Mouse (Mus musculus) adrenal gland, postnatal 4 days (tissue): ENCODE measurements around the gene Klk12. TPM values are rescaled to one million over a fixed set of nuclear protein-coding genes. Genes with fewer than 3 reads are reported as not detected.

ENCODE experiments used
- DNase-seq, 2 experiments: peaks; one replicate each; pipeline ENCODE4 v3.0.0; 2021 to 2022; ENCODE audit warnings: low spot score in 2 of 2, mixed read lengths in 2 of 2
- total RNA-seq, 2 experiments: library from RNA; stranded (reverse); gene quantifications; 2 replicates each; pipeline ENCODE4 v1.2.3; 2021

Gene Klk12
- total RNA-seq, 2 experiments from 2014 or later: not detected

- DNase-seq: no peak
Measured at GRCm38 (mm10) chr7:43791591-43791990, 22.9 kb downstream of the Klk12 start, which contains the start of gene Klk9. Gene Klk9, plus strand, starts transcription at chr7:43791891.

- no peak for DNase-seq
Measured at GRCm38 (mm10) chr7:43796355-43796754, 27.7 kb downstream of the Klk12 start.

- DNase-seq: no peak
Measured at GRCm38 (mm10) chr7:43797333-43797769, 28.7 kb downstream of the Klk12 start, which contains the start of gene Klk8. Gene Klk8, plus strand, starts transcription at chr7:43797577.

- DNase-seq: no peak
Measured at GRCm38 (mm10) chr7:43797844-43798462, 29.3 kb downstream of the Klk12 start.

GRCm38 (mm10) chr7:43799876-43800275 is 31.2 kb downstream of the Klk12 start:
- DNase-seq: no peak

GRCm38 (mm10) chr7:43810994-43811393 is 42.3 kb downstream of the Klk12 start, which contains the start of gene Klk7:
Gene Klk7, plus strand, starts transcription at chr7:43811294.
- DNase-seq: no peak

- no peak for DNase-seq
Measured at GRCm38 (mm10) chr7:43815211-43815610, 46.5 kb downstream of the Klk12 start.

GRCm38 (mm10) chr7:43816746-43817145 is 48.0 kb downstream of the Klk12 start:
- DNase-seq: no peak

- no peak for DNase-seq
Measured at GRCm38 (mm10) chr7:43821581-43821980, 52.9 kb downstream of the Klk12 start.

Other genes with a start within 250 kb of the Klk12 start
- gene Cd33, start 224.5 kb upstream of the Klk12 start, total RNA-seq: 1 to 10 TPM; 3.0 to 4.1 TPM
- gene Zfp658, start 206.6 kb upstream of the Klk12 start, total RNA-seq: 1 to 10 TPM; 3.4 TPM
- 10 to 100 TPM; 17.6 to 18.9 TPM for gene Zfp719, start 189.3 kb upstream of the Klk12 start, total RNA-seq
- gene Zfp819, start 161.7 kb upstream of the Klk12 start, total RNA-seq: under 1 TPM; 0.22 to 0.28 TPM
- gene Ceacam18, start 134.2 kb upstream of the Klk12 start, total RNA-seq: under 1 TPM in 1 of 2 experiments, not detected in 1; 0.14 TPM
- 1 to 10 TPM; 2.1 to 2.2 TPM for gene Siglece, start 108.7 kb upstream of the Klk12 start, total RNA-seq
- 10 to 100 TPM; 12.0 to 12.6 TPM for gene Ctu1, start 96.9 kb upstream of the Klk12 start, total RNA-seq
- gene Klk14, start 78.5 kb upstream of the Klk12 start, total RNA-seq: under 1 TPM in 1 of 2 experiments, not detected in 1; 0.31 TPM
- not detected for gene Klk13, start 56.3 kb upstream of the Klk12 start, total RNA-seq
- gene Klk11, start 5.7 kb downstream of the Klk12 start, total RNA-seq: not detected
- gene Klk10, start 12.1 kb downstream of the Klk12 start, total RNA-seq: under 1 TPM; 0.51 to 0.64 TPM
- not detected for gene Klk9, start 23.0 kb downstream of the Klk12 start, total RNA-seq
- 1 to 10 TPM; 4.9 to 6.1 TPM for gene Klk8, start 28.7 kb downstream of the Klk12 start, total RNA-seq
- not detected for gene Klk7, start 42.4 kb downstream of the Klk12 start, total RNA-seq
- gene Klk6, start 55.6 kb downstream of the Klk12 start, total RNA-seq: not detected
- gene Klk5, start 73.1 kb downstream of the Klk12 start, total RNA-seq: not detected
- not detected for gene Klk4, start 112.3 kb downstream of the Klk12 start, total RNA-seq
- gene Klk15, start 164.8 kb downstream of the Klk12 start, total RNA-seq: not detected
- not detected for gene Klk1b8, start 181.8 kb downstream of the Klk12 start, total RNA-seq
- not detected for gene Klk1b1, start 197.9 kb downstream of the Klk12 start, total RNA-seq
- gene Klk1b9, start 207.2 kb downstream of the Klk12 start, total RNA-seq: not detected
- gene Klk1b11, start 227.0 kb downstream of the Klk12 start, total RNA-seq: under 1 TPM in 1 of 2 experiments, not detected in 1; 0.36 TPM
- not detected for gene Klk1b26, start 243.3 kb downstream of the Klk12 start, total RNA-seq